Mouse (Mus musculus) lung, adult 2 months (tissue): ENCODE results near the gene Ust. TPM values are rescaled to one million over a fixed set of nuclear protein-coding genes. Genes with fewer than 3 reads are reported as not detected.

Experiments
- DNase-seq: peaks from one replicate; pipeline ENCODE4 v3.0.0; 2022
- H3K4me1 ChIP-seq: fragments of 200-500 bp; 2 replicates; pipeline ENCODE4 v1.6.1; 2011; ENCODE audit warnings: low read length; ENCODE audit not compliant: control insufficient read depth, insufficient read depth
- H3K4me3 ChIP-seq: fragments of 200-500 bp; replicated peaks from 2 replicates; pipeline ENCODE3; 2011; ENCODE audit warnings: low read depth, mild to moderate bottlenecking, control low read depth, low read length; ENCODE audit errors: extremely low read depth
- CTCF ChIP-seq: fragments of 200-500 bp; IDR thresholded peaks from 2 replicates; pipeline ENCODE4 v1.5.1; 2011; ENCODE audit warnings: mild to moderate bottlenecking, low read length, control low read depth; ENCODE audit not compliant: insufficient read depth
- POLR2A ChIP-seq: fragments of 200-500 bp; IDR thresholded peaks from 2 replicates; pipeline ENCODE4 v1.6.1; 2011; ENCODE audit warnings: low read depth, mild to moderate bottlenecking, control low read depth, low read length, borderline replicate concordance; ENCODE audit errors: extremely low read depth
- WGBS: fragments of 180-500 bp; shearing (Covaris S2); methylation state at CpG from one replicate; pipeline ENCODE4 v1.1.7; 2018; 5-methylcytosine and 5-hydroxymethylcytosine counted together
- polyA plus RNA-seq: library from polyadenylated mRNA; depleted of rRNA; stranded (reverse); fragments of >200 nt; gene quantifications from 2 replicates; pipeline ENCODE4 v1.2.3, GENCODE M21; 2012

Gene Ust
- polyA plus RNA-seq, 1 experiment = 3.3 TPM

GRCm38 (mm10) chr10:8240242-8240641 lies 278.4 kb downstream of the Ust start:
- 6% methylated on average over 3 of the region's 3 CpGs for WGBS

GRCm38 (mm10) chr10:8236780-8237571 lies 281.6 kb downstream of the Ust start:
- TF ChIP-seq CTCF = no peak
- TF ChIP-seq POLR2A = no peak
- Histone ChIP-seq H3K4me3 (no peak overlapping the region), H3K4me1 (no peaks in the 10 kb centered on the region)
- no peak for DNase-seq
- WGBS = 69% methylated on average over 10 of the region's 10 CpGs

More at GRCm38 (mm10) chr10:8240242-8240641, 278.4 kb downstream of the Ust start:
- Histone ChIP-seq H3K4me1 (no peaks in the 10 kb centered on the region), H3K4me3 (no peak overlapping the region)
- peak; percentile 63 for DNase-seq
- 0 out of 2 replicates have a peak, but pooled peaks have one; percentile 20 for TF ChIP-seq CTCF
- TF ChIP-seq POLR2A = no peak

- no peak overlapping the region for H3K4me3 ChIP-seq
- DNase-seq = no peak
- TF ChIP-seq POLR2A = no peak
- TF ChIP-seq CTCF = no peak
- H3K4me1 ChIP-seq = no peaks in the 10 kb centered on the region
- WGBS = 73% methylated on average over 8 of the region's 8 CpGs
These were observed 285.3 kb downstream of the Ust start for GRCm38 (mm10) chr10:8233148-8233901.

- DNase-seq = no peak
- no peak for TF ChIP-seq POLR2A
- Histone ChIP-seq H3K4me1 (no peaks in the 10 kb centered on the region), H3K4me3 (no peak overlapping the region)
- WGBS = 79% methylated on average over 6 of the region's 6 CpGs
These were observed 286.1 kb downstream of the Ust start for GRCm38 (mm10) chr10:8232535-8232934.

- Histone ChIP-seq H3K4me1 (no peaks in the 10 kb centered on the region), H3K4me3 (no peak overlapping the region)
- TF ChIP-seq CTCF (no peak), POLR2A (no peak)
- DNase-seq = no peak
- WGBS = 64% methylated on average over 3 of the region's 3 CpGs
These were observed 290.3 kb downstream of the Ust start for GRCm38 (mm10) chr10:8228375-8228743.

GRCm38 (mm10) chr10:8227705-8228374 lies 290.8 kb downstream of the Ust start:
- TF ChIP-seq CTCF (no peak), POLR2A (no peak)
- Histone ChIP-seq H3K4me1 (no peaks in the 10 kb centered on the region), H3K4me3 (no peak overlapping the region)
- 57% methylated on average over 5 of the region's 5 CpGs for WGBS
- no peak for DNase-seq

- no peak for DNase-seq
- Histone ChIP-seq H3K4me3 (no peak overlapping the region), H3K4me1 (no peaks in the 10 kb centered on the region)
- TF ChIP-seq POLR2A = no peak
- no peak for TF ChIP-seq CTCF
- WGBS = 73% methylated on average over 3 of the region's 3 CpGs
These were observed 292.0 kb downstream of the Ust start for GRCm38 (mm10) chr10:8226650-8227049.

- no peak for DNase-seq
- Histone ChIP-seq H3K4me1 (no peaks in the 10 kb centered on the region), H3K4me3 (no peak overlapping the region)
- 52% methylated on average over 2 of the region's 2 CpGs for WGBS
- TF ChIP-seq CTCF = no peak
- no peak for TF ChIP-seq POLR2A
These were observed 294.0 kb downstream of the Ust start for GRCm38 (mm10) chr10:8224641-8225040.

GRCm38 (mm10) chr10:8224046-8224445 lies 294.6 kb downstream of the Ust start:
- Histone ChIP-seq H3K4me1 (no peaks in the 10 kb centered on the region), H3K4me3 (no peak overlapping the region)
- TF ChIP-seq POLR2A (no peak), CTCF (no peak)
- 71% methylated on average over 8 of the region's 8 CpGs for WGBS
- no peak for DNase-seq
